Mouse (Mus musculus) erythroblast, embryonic 14.5 days (primary cell): ENCODE results near the gene Icos. TPM values are rescaled to one million over a fixed set of nuclear protein-coding genes. Genes with fewer than 3 reads are reported as not detected.

ENCODE experiments used
- H3K27me3 ChIP-seq: 2 replicates; pipeline ENCODE4 v1.6.1; 2012; ENCODE audit warnings: inconsistent platforms; ENCODE audit not compliant: control insufficient read depth
- H3K36me3 ChIP-seq: 2 replicates; pipeline ENCODE4 v1.6.1; 2012; ENCODE audit warnings: mild to moderate bottlenecking, inconsistent platforms; ENCODE audit not compliant: control insufficient read depth
- H3K4me1 ChIP-seq: 2 replicates; pipeline ENCODE4 v1.6.1; 2012; ENCODE audit warnings: inconsistent platforms; ENCODE audit not compliant: control insufficient read depth
- H3K4me3 ChIP-seq: replicated peaks from 2 replicates; pipeline ENCODE3; 2012; ENCODE audit warnings: moderate library complexity, mild to moderate bottlenecking, inconsistent platforms
- H3K9me3 ChIP-seq: 2 replicates; pipeline ENCODE4 v1.6.1; 2012; ENCODE audit warnings: low read length, inconsistent platforms, mixed read lengths; ENCODE audit not compliant: control insufficient read depth
- GATA1 ChIP-seq: IDR thresholded peaks from 2 replicates; pipeline ENCODE4 v1.6.1; 2012; ENCODE audit warnings: low read length, inconsistent platforms, mixed read lengths
- TAL1 ChIP-seq: IDR thresholded peaks from 3 replicates; pipeline ENCODE4 v1.6.1; 2012; ENCODE audit warnings: low read length, inconsistent platforms, mixed read lengths
- polyA plus RNA-seq: library from polyadenylated mRNA; stranded (reverse); fragments of >175 nt; gene quantifications from 2 replicates; pipeline ENCODE4 v1.2.3, GENCODE M21; 2012

Gene Icos
- polyA plus RNA-seq, 1 experiment, result not detected

DNA sequence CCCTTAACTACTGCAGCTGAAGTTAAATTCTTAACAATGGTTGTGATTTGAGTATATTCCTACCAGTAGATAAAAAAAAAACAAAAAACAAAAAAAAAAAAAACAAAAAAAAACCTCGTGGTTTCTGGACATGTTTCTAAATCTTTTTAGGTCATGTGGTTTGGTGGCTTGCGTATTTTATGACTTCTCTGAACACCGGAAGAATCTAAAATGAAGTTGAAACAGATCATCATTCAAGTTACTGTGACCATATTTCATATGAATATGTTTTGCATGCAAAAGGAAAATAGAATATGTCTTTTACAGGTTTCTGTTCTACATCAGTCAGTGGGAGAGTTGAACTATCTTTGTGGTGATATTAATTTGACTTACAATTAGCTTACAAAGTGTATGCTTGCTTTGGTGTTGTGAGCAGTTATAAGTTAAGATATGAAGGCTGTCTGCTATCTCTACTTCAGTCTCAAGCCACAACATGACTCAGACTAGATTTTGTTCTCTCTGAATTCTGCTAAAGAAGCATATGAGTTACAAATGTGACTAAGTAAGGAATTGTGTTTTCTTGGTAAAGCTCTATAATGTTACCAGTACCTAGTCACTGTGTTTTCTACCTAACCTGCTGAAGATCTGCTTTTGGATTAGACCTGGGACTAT is 68.5 kb downstream of the Icos start:
- no peaks in the 10 kb centered on the region for H3K36me3 ChIP-seq
- H3K4me3 ChIP-seq, result no peak overlapping the region
- no peak for TF ChIP-seq TAL1
- no peak for TF ChIP-seq GATA1
- H3K27me3 ChIP-seq, result no peaks in the 10 kb centered on the region
- no peaks in the 10 kb centered on the region for H3K9me3 ChIP-seq
- H3K4me1 ChIP-seq, result no peaks in the 10 kb centered on the region

DNA sequence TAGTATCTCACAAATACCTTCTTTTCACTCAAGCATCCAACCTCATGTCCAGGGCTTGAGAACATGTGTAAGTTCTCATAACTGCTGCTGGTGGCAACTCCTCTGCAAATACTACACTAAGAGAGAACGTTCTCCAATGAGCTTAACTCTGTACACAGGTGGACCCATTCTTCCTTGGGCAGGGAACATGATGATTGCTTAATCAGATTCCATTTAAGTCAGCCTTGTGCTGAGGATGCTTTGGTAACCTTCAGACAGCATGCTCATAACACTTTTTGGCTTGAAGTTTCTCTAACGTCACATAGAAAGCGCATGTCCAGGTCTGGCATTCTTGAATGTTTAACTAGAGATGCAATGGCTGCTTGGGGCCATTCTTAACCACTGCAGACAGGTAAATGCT is 69.6 kb downstream of the Icos start:
- H3K27me3 ChIP-seq, result no peaks in the 10 kb centered on the region
- no peaks in the 10 kb centered on the region for H3K9me3 ChIP-seq
- TF ChIP-seq TAL1, result no peak
- TF ChIP-seq GATA1, result no peak
- H3K4me3 ChIP-seq, result no peak overlapping the region
- no peaks in the 10 kb centered on the region for H3K4me1 ChIP-seq
- no peaks in the 10 kb centered on the region for H3K36me3 ChIP-seq

Other genes with a start within 250 kb of the Icos start
- gene Ctla4, start 90.9 kb upstream of the Icos start, polyA plus RNA-seq, result not detected in 2 replicates